Mouse (Mus musculus): ENCODE data around the gene Paqr7.

Gene Paqr7

DNA sequence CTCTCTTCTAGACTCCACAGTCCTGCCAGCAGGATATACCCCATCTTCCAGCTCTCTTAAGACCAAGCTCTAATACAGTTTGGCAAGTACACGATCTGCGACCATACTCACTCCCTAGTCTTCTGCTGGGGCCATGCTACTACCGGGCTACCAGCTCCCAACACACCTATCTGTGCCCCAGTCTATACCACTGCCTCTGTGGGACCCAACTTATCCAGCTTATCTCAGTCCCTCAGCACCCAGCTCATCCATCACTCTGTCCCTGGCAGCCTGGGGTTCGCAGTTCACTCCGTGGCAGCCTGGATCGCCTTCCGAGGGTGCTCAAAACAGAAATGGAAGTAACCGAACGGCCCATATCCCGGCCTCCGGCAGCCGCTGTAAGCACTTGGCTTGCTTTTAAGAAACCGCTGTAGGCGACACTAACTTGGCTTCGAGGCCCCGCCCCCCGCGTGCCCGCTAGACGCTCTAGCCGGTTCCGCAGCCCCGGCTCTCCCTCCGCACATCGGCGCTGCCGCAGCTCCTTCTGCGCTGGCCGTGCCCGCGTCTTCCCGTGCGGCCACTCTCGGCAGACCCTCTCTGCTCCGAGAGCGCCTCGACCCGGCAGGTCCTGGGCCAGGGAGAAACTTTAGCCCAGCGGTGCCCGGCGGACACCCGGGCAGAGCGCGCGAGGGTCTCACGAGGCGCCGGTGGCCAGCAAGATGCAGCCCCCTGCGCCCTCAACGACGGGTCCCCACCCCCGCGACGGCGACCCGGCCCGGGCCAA lies 37.8 kb downstream of the Paqr7 start:
- in situ Hi-C loops (cut with MboI, MseI): loop anchor here in 1 of 2 experiments (25.0 kb wide), 1 partner anchor 1478 kb away; the partner anchor contains the start of gene Eloa

- in situ Hi-C loops (cut with MboI, MseI): loop anchor here in 1 of 2 experiments (25.0 kb wide), 1 partner anchor 1477 kb away; the partner anchor contains the start of gene Eloa
Measured at GRCm38 (mm10) chr4:134534932-134535786, 38.7 kb downstream of the Paqr7 start, which contains the start of gene Mtfr1l. Gene Mtfr1l (minus strand): TSS chr4:134535387.

DNA sequence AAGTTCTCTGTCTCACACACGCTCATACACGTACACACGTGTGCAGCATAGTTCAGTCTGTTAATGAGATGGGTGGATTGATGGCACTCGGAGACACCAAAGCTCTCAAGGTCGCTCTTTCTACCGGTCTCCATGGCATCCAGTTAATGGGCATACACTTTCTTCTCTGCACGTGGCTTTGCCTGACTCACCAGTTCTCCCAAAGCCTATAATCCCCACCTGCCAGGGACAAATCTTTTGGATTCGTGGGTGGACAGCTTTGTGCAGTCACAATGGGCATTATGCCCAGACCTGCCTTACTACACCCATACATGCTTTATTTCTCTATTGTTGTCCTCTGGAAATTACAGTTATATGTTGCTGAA lies 39.3 kb downstream of the Paqr7 start:
- in situ Hi-C loops (cut with MboI, MseI): loop anchor here in 1 of 2 experiments (25.0 kb wide), 1 partner anchor 1477 kb away; the partner anchor contains the start of gene Eloa

DNA sequence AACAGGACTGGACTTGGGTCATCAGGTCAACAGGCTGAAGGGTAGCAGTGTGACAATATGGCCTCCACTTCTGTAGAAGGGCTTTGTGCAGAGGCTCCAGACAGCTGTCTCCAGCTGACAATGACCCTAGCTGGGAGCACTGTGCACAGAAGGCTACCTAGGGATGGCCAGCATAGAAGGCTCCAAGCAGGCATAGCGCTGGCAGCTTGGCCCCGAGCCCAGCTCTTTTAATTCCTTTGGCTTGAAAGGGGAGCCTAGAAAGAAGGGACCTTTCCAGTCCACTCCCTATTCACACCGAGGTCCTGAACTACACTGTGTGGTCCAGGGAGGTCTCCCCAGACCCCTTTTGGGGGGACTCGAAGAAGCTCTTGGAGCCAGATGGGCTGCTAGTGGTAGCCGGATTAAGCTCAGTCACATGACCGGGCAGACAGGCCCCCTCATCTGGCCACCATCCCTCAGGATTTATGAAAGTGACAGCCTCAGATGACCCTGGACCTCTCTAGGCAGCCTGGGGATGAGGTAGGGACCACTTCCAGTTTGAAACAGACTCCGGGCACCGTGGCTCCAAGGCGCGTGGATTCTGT lies 42.6 kb downstream of the Paqr7 start:
- in situ Hi-C loops (cut with MboI, MseI): loop anchor here in 1 of 2 experiments (25.0 kb wide), 1 partner anchor 1473 kb away; the partner anchor contains the start of gene Eloa

- in situ Hi-C loops (cut with MboI, MseI): loop anchor here (5.0 to 25.0 kb wide), 4 partner anchors 170 to 1470 kb away; partner anchors contain the start of gene Eloa (in 1 of the 2)
Measured at GRCm38 (mm10) chr4:134542726-134543125, 46.2 kb downstream of the Paqr7 start.

DNA sequence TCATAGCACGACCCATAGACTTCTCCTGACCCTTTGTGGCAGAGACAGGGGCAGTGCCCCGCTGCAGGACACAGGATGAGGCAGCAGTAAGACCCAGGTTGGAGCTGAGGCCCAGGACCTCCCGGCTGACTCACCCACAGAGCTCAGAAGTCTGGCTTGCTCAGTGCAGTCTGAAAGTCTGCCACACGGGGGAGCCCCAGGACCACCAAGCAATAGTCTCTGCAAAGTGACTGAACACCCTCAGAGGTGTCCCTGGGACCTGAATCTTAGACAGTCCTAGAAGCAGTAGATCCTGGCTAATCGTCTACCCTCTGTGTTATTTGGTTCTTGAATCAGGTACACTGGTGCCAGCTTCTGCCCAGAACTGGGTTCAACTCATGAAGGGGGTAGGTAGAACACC lies 46.8 kb downstream of the Paqr7 start:
- in situ Hi-C loops (cut with MboI, MseI): loop anchor here (5.0 to 25.0 kb wide), 4 partner anchors 169 to 1469 kb away; partner anchors contain the start of gene Eloa (in 1 of the 2)

- in situ Hi-C loops (cut with MboI, MseI): loop anchor here in 1 of 2 experiments (25.0 kb wide), 1 partner anchor 1465 kb away; the partner anchor contains the start of gene Eloa
Measured at GRCm38 (mm10) chr4:134546814-134547705, 50.6 kb downstream of the Paqr7 start.

DNA sequence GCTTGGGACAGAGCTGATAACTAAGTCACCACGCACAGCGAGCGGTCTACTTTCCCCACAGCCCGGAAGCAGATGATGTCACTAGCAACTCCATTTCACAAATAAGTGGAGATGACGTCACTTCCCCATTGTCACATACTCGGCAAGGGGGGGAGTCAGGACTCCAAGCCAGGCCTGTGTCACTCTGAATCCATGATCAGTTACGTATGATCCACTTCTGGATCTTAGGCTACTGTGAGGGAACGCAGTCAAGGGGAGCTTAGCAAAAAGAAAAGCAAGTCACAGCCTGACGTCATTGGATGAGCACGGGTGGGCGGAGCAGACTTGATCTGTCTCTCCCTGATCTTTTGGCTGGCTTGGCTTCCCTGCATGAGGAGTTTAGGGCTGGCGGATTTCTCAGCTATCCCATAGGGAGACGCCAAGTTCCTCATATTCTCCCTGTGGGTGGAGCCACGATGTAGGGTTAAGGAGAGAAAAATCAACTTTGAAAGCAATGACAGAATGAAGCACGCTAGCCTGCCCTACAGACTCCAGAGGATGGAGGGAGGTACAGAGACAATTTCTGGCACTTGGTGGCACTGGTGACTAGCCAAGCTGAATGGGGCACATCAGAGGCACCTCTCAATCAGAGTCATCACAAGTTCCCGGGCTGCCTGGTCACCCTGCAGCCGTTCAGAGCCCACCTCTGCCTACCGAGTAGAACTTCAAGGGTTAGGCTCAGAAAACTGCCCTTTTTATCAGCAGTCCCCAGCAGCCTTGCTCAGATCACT lies 51.9 kb downstream of the Paqr7 start:
- in situ Hi-C loops (cut with MboI, MseI): loop anchor here in 1 of 2 experiments (25.0 kb wide), 1 partner anchor 1464 kb away; the partner anchor contains the start of gene Eloa

DNA sequence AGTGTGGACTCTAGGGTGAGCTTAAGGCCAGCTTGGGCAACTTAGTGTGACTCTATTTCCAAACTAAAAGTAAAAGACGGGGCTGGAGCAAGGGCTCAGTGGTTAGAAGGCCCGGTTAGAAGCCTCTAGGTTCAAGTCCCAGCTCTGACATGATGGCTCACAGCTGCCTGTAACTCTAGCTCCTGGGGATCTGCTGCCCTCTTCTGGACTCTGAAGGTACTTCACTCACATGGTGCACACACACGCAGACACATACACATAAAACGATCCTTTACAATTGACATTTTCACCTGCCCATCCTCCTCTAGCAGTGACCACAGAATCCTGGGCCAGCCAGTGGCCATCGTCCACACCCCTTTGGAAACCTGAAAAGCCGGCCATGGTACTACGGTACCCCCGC lies 53.4 kb downstream of the Paqr7 start:
- in situ Hi-C loops (cut with MboI, MseI): loop anchor here in 1 of 2 experiments (25.0 kb wide), 1 partner anchor 1462 kb away; the partner anchor contains the start of gene Eloa

DNA sequence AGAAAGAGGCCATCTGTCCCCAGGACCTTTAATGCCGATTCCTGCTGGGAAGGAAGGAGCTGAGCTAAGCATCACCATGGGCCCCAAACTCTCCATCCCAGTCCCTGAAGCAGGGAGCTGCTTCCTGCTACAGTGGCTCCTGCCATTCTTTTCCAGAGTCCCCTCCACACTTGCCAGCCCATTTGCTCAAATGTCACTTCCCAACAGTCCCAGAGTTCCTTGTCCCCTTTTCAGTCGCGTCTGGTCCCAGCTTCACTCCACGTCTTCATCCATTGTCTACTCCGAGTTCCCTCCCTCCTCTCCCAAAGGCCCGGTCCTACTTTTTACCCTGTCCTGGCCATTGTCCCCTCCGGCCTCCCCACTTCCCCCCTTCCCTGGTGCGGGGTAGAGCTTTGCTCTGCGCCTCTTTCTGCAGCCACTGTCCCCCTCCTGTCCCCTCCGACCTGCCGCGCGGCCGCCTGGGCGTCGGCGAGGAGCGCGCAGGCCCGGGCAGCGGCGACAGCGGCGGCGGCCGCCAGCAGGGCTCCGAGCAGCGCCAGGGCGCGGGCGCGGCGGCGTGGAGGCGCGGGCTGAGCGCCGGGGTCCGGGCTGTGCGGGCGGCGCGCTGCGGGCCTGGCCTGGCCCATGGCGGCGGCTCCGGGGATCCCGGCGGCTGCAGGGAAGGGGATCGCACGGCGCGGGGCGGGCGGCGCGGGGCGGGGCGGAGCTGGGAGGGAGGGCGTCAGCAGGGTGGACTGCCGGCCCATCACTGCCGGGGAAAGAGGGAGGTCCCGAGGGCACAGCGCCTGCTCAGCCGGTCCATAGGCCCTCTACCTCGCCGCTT lies 55.2 kb downstream of the Paqr7 start, which contains the start of gene Selenon:
TSS of gene Selenon (minus strand) at position 673 of the 823 bp plus-strand sequence.
- in situ Hi-C loops (cut with MboI, MseI): no loop called here

DNA sequence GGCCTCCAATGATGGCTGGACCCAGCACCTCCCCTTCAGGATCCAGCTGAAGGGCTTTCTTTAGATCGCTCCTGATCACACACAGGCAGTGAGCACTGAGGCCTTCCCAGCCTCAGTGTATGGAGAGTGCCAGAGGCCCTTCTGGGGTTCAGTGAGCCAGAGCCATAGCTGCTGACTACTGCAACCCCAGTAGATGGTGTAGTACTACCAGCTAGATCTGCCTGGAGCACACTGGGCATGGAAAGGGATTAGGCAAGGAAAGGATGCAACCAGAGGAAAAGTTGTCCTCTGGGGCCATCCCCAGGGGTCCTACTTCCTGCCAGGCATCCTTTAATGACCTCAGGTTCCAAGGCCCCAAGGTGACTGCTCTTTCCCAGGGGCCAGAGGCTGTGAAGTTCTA lies 57.1 kb downstream of the Paqr7 start:
- in situ Hi-C loops (cut with MboI, MseI): no loop called here

DNA sequence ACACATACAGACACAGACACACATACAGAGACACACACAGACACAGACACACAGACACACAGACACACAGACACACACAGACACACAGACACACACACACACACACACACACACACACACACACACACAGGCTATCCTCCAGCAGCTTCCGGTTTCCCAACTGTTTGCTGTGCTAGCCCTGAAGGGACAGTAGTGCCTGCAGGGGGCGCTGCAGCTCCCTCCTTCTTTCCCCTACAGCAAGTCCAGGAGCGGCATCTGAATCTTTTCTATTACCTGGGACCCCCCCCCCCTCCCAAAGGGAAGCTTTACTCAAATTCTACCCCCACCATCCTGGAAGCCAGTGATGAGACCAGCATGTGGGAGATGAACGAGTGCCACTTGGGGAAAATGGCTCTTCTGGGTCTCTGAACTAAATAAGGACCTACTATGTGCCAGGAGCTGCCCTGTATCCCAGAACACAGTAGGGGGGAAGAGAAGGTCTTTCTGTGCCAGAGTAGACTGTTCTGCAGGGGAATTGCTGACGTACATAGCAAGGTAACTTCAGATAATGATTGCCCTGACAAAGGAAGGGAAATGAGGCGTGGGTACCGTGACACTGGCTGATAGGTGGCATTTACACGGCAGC lies 59.6 kb downstream of the Paqr7 start:
- in situ Hi-C loops (cut with MboI, MseI): no loop called here

DNA sequence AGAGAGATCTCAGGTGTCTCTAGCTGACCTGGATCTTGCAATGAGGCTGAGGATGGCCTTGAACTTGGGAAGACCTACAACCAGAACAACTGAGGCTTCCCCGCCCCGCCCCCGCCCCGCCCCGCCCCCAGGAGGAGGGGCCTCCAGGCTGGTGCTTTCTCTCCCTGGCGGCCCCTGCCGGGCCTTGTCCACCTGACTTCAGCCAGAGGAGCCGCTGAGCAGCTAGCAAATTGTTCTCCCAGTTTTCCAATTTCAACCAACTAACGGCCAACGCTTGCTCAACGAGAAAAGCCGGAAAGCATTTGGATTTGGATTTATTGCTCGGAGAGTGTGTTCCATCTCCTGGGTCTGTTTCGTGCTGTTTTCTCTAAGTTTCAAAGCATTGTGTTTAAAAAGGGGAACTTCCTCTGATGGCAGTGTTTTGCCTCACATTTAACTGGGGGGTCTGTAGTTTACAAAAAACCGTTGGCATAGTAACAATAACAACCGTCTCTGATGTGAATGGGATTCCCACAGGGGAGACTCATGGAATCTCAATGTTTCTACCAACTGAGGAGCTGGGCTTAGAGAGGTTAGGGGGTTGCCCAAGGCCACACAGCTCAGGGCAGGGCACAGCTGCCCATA lies 61.2 kb downstream of the Paqr7 start:
- in situ Hi-C loops (cut with MboI, MseI): no loop called here

GRCm38 (mm10) chr4:134558570-134559113 lies 62.1 kb downstream of the Paqr7 start:
- in situ Hi-C loops (cut with MboI, MseI): no loop called here

- in situ Hi-C loops (cut with MboI, MseI): no loop called here
Measured at GRCm38 (mm10) chr4:134559154-134559553, 62.7 kb downstream of the Paqr7 start.
